Mouse (Mus musculus) ovary, postnatal 36 days (tissue): Measurements from ENCODE around the gene Fam187a.
A peak's percentile ranks its signal among the peaks of the same experiment; 100 is the strongest.

Source experiments
- DNase-seq: peaks from one replicate; pipeline ENCODE4 v3.0.0; 2022; ENCODE audit warnings: low spot score, mixed read lengths

Fam187a gene

GRCm38 (mm10) chr11:102895779-102896178, 10.8 kb downstream of the Fam187a start:
- DNase-seq: no peak

- DNase-seq: no peak
These were observed 11.7 kb downstream of the Fam187a start for GRCm38 (mm10) chr11:102896641-102897040.

- DNase-seq: no peak
These were observed 13.4 kb downstream of the Fam187a start for GRCm38 (mm10) chr11:102898408-102898807.

- DNase-seq: peak; percentile 73
These were observed 15.8 kb downstream of the Fam187a start, which contains the start of gene Gfap for GRCm38 (mm10) chr11:102900763-102901162. Gene Gfap (minus strand): TSS chr11:102900912.

GRCm38 (mm10) chr11:102901199-102901598, 16.2 kb downstream of the Fam187a start:
- DNase-seq: no peak

- DNase-seq: no peak
These were observed 17.1 kb downstream of the Fam187a start for GRCm38 (mm10) chr11:102902107-102902506.

GRCm38 (mm10) chr11:102903654-102904053, 18.7 kb downstream of the Fam187a start:
- DNase-seq: no peak

GRCm38 (mm10) chr11:102911376-102911775, 26.4 kb downstream of the Fam187a start:
- no peak for DNase-seq

- DNase-seq: no peak
These were observed 30.4 kb downstream of the Fam187a start for GRCm38 (mm10) chr11:102915380-102915779.

GRCm38 (mm10) chr11:102918077-102918476, 33.1 kb downstream of the Fam187a start:
- DNase-seq: no peak

- DNase-seq: no peak
These were observed 36.5 kb downstream of the Fam187a start for GRCm38 (mm10) chr11:102921491-102921890.

GRCm38 (mm10) chr11:102924557-102925350, 39.8 kb downstream of the Fam187a start, which contains the start of gene Kif18b:
Gene Kif18b (minus strand): TSS chr11:102925124.
- peak; percentile 92 for DNase-seq

GRCm38 (mm10) chr11:102925351-102925717, 40.4 kb downstream of the Fam187a start:
- no peak for DNase-seq

GRCm38 (mm10) chr11:102930672-102931071, 45.7 kb downstream of the Fam187a start:
- DNase-seq: no peak

GRCm38 (mm10) chr11:102936272-102936671, 51.3 kb downstream of the Fam187a start:
- DNase-seq: no peak
